Mouse (Mus musculus) heart, embryonic 14.5 days (tissue): ENCODE results near the gene Fam222a. TPM values are rescaled to one million over a fixed set of nuclear protein-coding genes. Genes with fewer than 3 reads are reported as not detected.

Experiments used
- ATAC-seq: fragments of 200-750 bp; cut with Nextera tagmentation; 2 replicates; pipeline ENCODE4 v1.8.0; 2017; ENCODE audit warnings: low read depth, moderate TSS enrichment; ENCODE audit not compliant: insufficient number of reproducible peaks, insufficient read depth, low FRiP score
- H3K27ac ChIP-seq, 2 experiments: fragments of 200-500 bp in 1 of 2; fragments of 300-500 bp in 1 of 2; sonication (generic) in 1 of 2; replicated peaks in 1 of 2; 2 replicates each; pipeline ENCODE4 v1.5.1; 2012 to 2014; ENCODE audit warnings: low read depth in 2 of 2, low read length in 2 of 2, control low read depth in 1 of 2, mild to moderate bottlenecking in 1 of 2, mixed read lengths in 1 of 2; ENCODE audit not compliant: control insufficient read depth in 1 of 2, insufficient read depth in 1 of 2
- H3K27me3 ChIP-seq: fragments of 300-500 bp; sonication (generic); 2 replicates; pipeline ENCODE4 v1.6.1; 2014; ENCODE audit warnings: mild to moderate bottlenecking, low read length, control low read depth; ENCODE audit not compliant: control insufficient read depth, insufficient read depth
- H3K36me3 ChIP-seq: fragments of 300-500 bp; sonication (generic); 2 replicates; pipeline ENCODE4 v1.6.1; 2014; ENCODE audit warnings: mild to moderate bottlenecking, control low read depth, low read length, mixed read lengths; ENCODE audit not compliant: control insufficient read depth, insufficient read depth
- H3K4me1 ChIP-seq, 2 experiments: fragments of 200-500 bp in 1 of 2; fragments of 300-500 bp in 1 of 2; sonication (generic) in 1 of 2; 2 replicates each; pipeline ENCODE4 v1.6.1; 2012 to 2014; ENCODE audit warnings: low read length in 2 of 2, control low read depth in 1 of 2, mixed read lengths in 1 of 2; ENCODE audit not compliant: control insufficient read depth in 2 of 2, insufficient read depth in 2 of 2
- H3K4me2 ChIP-seq: fragments of 300-500 bp; sonication (generic); 2 replicates; pipeline ENCODE4 v1.6.1; 2014; ENCODE audit warnings: mild to moderate bottlenecking, low read length
- H3K4me3 ChIP-seq, 2 experiments: fragments of 200-500 bp in 1 of 2; fragments of 300-500 bp in 1 of 2; sonication (generic) in 1 of 2; 2 replicates each; pipeline ENCODE4 v1.5.1; 2012 to 2014; ENCODE audit warnings: low read length in 2 of 2, mild to moderate bottlenecking in 2 of 2, control low read depth in 1 of 2, low read depth in 1 of 2, moderate library complexity in 1 of 2; ENCODE audit not compliant: control insufficient read depth in 1 of 2, insufficient read depth in 1 of 2
- H3K9ac ChIP-seq: fragments of 300-500 bp; sonication (generic); 2 replicates; pipeline ENCODE4 v1.6.1; 2014; ENCODE audit warnings: mild to moderate bottlenecking, low read length
- H3K9me3 ChIP-seq: fragments of 300-500 bp; sonication (generic); 2 replicates; pipeline ENCODE4 v1.6.1; 2016; ENCODE audit warnings: low read length, control low read depth; ENCODE audit not compliant: control insufficient read depth
- WGBS: fragments of 180-500 bp; shearing (Covaris S2); extraction: QIAGEN DNeasy Blood & Tissue Kit; methylation state at CpG from one replicate; pipeline ENCODE4 v1.1.7; 2014; 5-methylcytosine and 5-hydroxymethylcytosine counted together
- polyA plus RNA-seq: library from polyadenylated mRNA; unstranded; fragments of >200 nt; fragmentation: Nextera tagmentation; extraction: Ambion mirVana; gene quantifications from 2 replicates; pipeline ENCODE4 v1.2.1, GENCODE M21; 2014

The Fam222a gene
- polyA plus RNA-seq, 1 experiment from 2014 or later, result 0.96 TPM

- Histone ChIP-seq H3K36me3 (no peaks in the 10 kb centered on the region), H3K9ac (no peak overlapping the region), H3K4me1 (peaks cover 2 to 5% of the 10 kb centered on the region in 2 experiments; a peak in 2 of 4 replicates), H3K27ac (no peak overlapping the region), H3K4me2 (no peak overlapping the region), H3K9me3 (no peaks in the 10 kb centered on the region), H3K27me3 (no peaks in the 10 kb centered on the region), H3K4me3 (no peak overlapping the region)
- no peak; the same call in 1 of the 2 replicates for ATAC-seq
- 53% methylated on average over 7 of the region's 7 CpGs for WGBS
These were observed 17.4 kb upstream of the Fam222a start for GRCm38 (mm10) chr5:114550431-114550830.

GRCm38 (mm10) chr5:114550886-114551492 is 16.8 kb upstream of the Fam222a start:
- no peak for ATAC-seq
- Histone ChIP-seq H3K36me3 (no peaks in the 10 kb centered on the region), H3K4me1 (peaks cover 2 to 5% of the 10 kb centered on the region in 2 experiments; a peak in 2 of 4 replicates), H3K4me2 (no peak overlapping the region), H3K9me3 (no peaks in the 10 kb centered on the region), H3K27ac (no peak overlapping the region), H3K4me3 (no peak overlapping the region), H3K9ac (no peak overlapping the region), H3K27me3 (no peaks in the 10 kb centered on the region)
- WGBS, result 29% methylated on average over 6 of the region's 6 CpGs

GRCm38 (mm10) chr5:114552507-114553208 is 15.2 kb upstream of the Fam222a start:
- Histone ChIP-seq H3K9me3 (no peaks in the 10 kb centered on the region), H3K36me3 (no peaks in the 10 kb centered on the region), H3K4me1 (peaks cover 2 to 5% of the 10 kb centered on the region in 2 experiments; a peak in 2 of 4 replicates), H3K27me3 (no peaks in the 10 kb centered on the region), H3K4me2 (no peak overlapping the region), H3K9ac (no peak overlapping the region), H3K4me3 (no peak overlapping the region), H3K27ac (no peak overlapping the region)
- no peak for ATAC-seq
- WGBS, result 66% methylated on average over 13 of the region's 13 CpGs

GRCm38 (mm10) chr5:114553706-114554105 is 14.1 kb upstream of the Fam222a start:
- WGBS, result 59% methylated on average over 8 of the region's 8 CpGs
- Histone ChIP-seq H3K4me2 (no peak overlapping the region), H3K9me3 (no peaks in the 10 kb centered on the region), H3K27ac (no peak overlapping the region), H3K36me3 (no peaks in the 10 kb centered on the region), H3K9ac (no peak overlapping the region), H3K27me3 (no peaks in the 10 kb centered on the region), H3K4me3 (no peak overlapping the region), H3K4me1 (peaks cover 9 to 11% of the 10 kb centered on the region in 2 experiments; a peak in 3 of 4 replicates)
- no peak for ATAC-seq

- H3K4me3 ChIP-seq, result no peak overlapping the region
- no peak overlapping the region for H3K4me2 ChIP-seq
- no peak overlapping the region for H3K9ac ChIP-seq
- ATAC-seq, result no peak
- H3K36me3 ChIP-seq, result no peaks in the 10 kb centered on the region
- H3K27me3 ChIP-seq, result no peaks in the 10 kb centered on the region
- H3K27ac ChIP-seq, result no peak overlapping the region
- peaks cover 10 to 11% of the 10 kb centered on the region in 2 experiments; a peak in 3 of 4 replicates for H3K4me1 ChIP-seq
- H3K9me3 ChIP-seq, result no peaks in the 10 kb centered on the region
- WGBS, result 98% methylated on average over 2 of the region's 2 CpGs
These were observed 12.4 kb upstream of the Fam222a start for GRCm38 (mm10) chr5:114555424-114555823.

GRCm38 (mm10) chr5:114556109-114556508 is 11.7 kb upstream of the Fam222a start:
- no peaks in the 10 kb centered on the region for H3K27me3 ChIP-seq
- H3K36me3 ChIP-seq, result no peaks in the 10 kb centered on the region
- H3K4me2 ChIP-seq, result no peak overlapping the region
- no peak for ATAC-seq
- H3K4me3 ChIP-seq, result no peak overlapping the region
- H3K9ac ChIP-seq, result no peak overlapping the region
- no peaks in the 10 kb centered on the region for H3K9me3 ChIP-seq
- no peak overlapping the region for H3K27ac ChIP-seq
- peaks cover 7 to 13% of the 10 kb centered on the region in 2 experiments; a peak in 3 of 4 replicates for H3K4me1 ChIP-seq
- 69% methylated on average over 11 of the region's 11 CpGs for WGBS

- H3K36me3 ChIP-seq, result no peaks in the 10 kb centered on the region
- no peaks in the 10 kb centered on the region for H3K9me3 ChIP-seq
- no peak overlapping the region for H3K27ac ChIP-seq
- no peak for ATAC-seq
- H3K4me2 ChIP-seq, result no peak overlapping the region
- no peak overlapping the region for H3K9ac ChIP-seq
- H3K4me3 ChIP-seq, result no peak overlapping the region
- H3K4me1 ChIP-seq, result peaks cover 7 to 12% of the 10 kb centered on the region in 2 experiments; a peak in 2 of 4 replicates
- 58% methylated on average over 20 of the region's 20 CpGs for WGBS
- H3K27me3 ChIP-seq, result no peaks in the 10 kb centered on the region
These were observed 9.8 kb upstream of the Fam222a start for GRCm38 (mm10) chr5:114557765-114558731.
